Comparison of ENCODE assay signal across 11 mouse cellular contexts in genomic region chr3:102062671-102063010, GRCm38 (mm10). TPM values are rescaled to one million over a fixed set of nuclear protein-coding genes. Genes with fewer than 3 reads are reported as not detected.
A peak's percentile ranks its signal among the peaks of the same experiment; 100 is the strongest.
DNase-seq lines count a peak whose midpoint lies in the region; ATAC-seq lines count a peak whose summit lies in the region.
"Had no signal": no experiment of that assay in that cellular context is flagged by ENCODE, and none has a peak within 500 bp of the region (broad histone marks: within the 10 kb centered on the region; RNA-seq: fewer than 3 reads in every experiment).

No protein-coding gene starts in this region.

- H3K36me3 ChIP-seq in heart, embryonic 16.5 days (ENCODE audit: control insufficient read depth, insufficient read depth): no peaks in the 10 kb centered on the region
- H3K36me3 ChIP-seq in neural tube, embryonic 11.5 days (ENCODE audit: control insufficient read depth, insufficient read depth, low read length): no peaks in the 10 kb centered on the region
- no peaks in the 10 kb centered on the region for H3K36me3 ChIP-seq in hindbrain, embryonic 13.5 days
- H3K36me3 ChIP-seq in neural tube, embryonic 14.5 days (ENCODE audit: control insufficient read depth, insufficient read depth, low read length): no peaks in the 10 kb centered on the region

- no peak for DNase-seq in heart, postnatal 25 days (ENCODE audit: low spot score)
- peak; percentile 42 for DNase-seq in neural tube, embryonic 11.5 days (ENCODE audit: low spot score)
- DNase-seq in neural tube, embryonic 10.5 days (ENCODE audit: extremely low spot score, low spot score): no peak
- DNase-seq in left cerebral cortex, postnatal 4 days: no peak

- 31% methylated on average over 8 of the region's 8 CpGs for WGBS in heart, embryonic 16.5 days
- 42% methylated on average over 8 of the region's 8 CpGs for WGBS in neural tube, embryonic 11.5 days
- WGBS in hindbrain, embryonic 13.5 days: 25% methylated on average over 8 of the region's 8 CpGs
- 28% methylated on average over 8 of the region's 8 CpGs for WGBS in neural tube, embryonic 14.5 days

- intact Hi-C loops in heart, postnatal 25 days (cut with DNase I): loop anchor here (5.0 kb wide), 1 partner anchor 165 kb away; no protein-coding TSS in a partner anchor
- intact Hi-C loops in left cerebral cortex, postnatal 4 days (cut with DNase I): no loop called here

- peak overlapping the region; percentile 27; the same call in 1 of the 2 replicates for H3K4me2 ChIP-seq in heart, embryonic 16.5 days (ENCODE audit: low read depth, low read length)
- H3K4me2 ChIP-seq in neural tube, embryonic 11.5 days (ENCODE audit: low read depth): no peak overlapping the region
- no peak overlapping the region for H3K4me2 ChIP-seq in hindbrain, embryonic 13.5 days
- H3K4me2 ChIP-seq in neural tube, embryonic 14.5 days (ENCODE audit: low read depth, low read length): no peak overlapping the region

- H3K4me3 ChIP-seq in heart, embryonic 16.5 days (ENCODE audit: low read length): no peak overlapping the region
- H3K4me3 ChIP-seq in neural tube, embryonic 11.5 days (ENCODE audit: low read depth, low read length): no peak overlapping the region
- no peak overlapping the region for H3K4me3 ChIP-seq in hindbrain, embryonic 13.5 days
- no peak overlapping the region for H3K4me3 ChIP-seq in neural tube, embryonic 14.5 days (ENCODE audit: low read depth, low read length)

- no peak overlapping the region for H3K9ac ChIP-seq in heart, embryonic 16.5 days (ENCODE audit: low read length)
- no peak overlapping the region for H3K9ac ChIP-seq in neural tube, embryonic 11.5 days (ENCODE audit: low read length)
- no peak overlapping the region for H3K9ac ChIP-seq in hindbrain, embryonic 13.5 days
- H3K9ac ChIP-seq in neural tube, embryonic 14.5 days (replicated peaks; ENCODE audit: low read depth, low read length): no peak overlapping the region
- H3K9ac ChIP-seq: forebrain, postnatal 0 days had no signal

- H3K9me3 ChIP-seq in heart, embryonic 16.5 days (replicated peaks; ENCODE audit: control insufficient read depth, low read length): no peaks in the 10 kb centered on the region
- H3K9me3 ChIP-seq in neural tube, embryonic 11.5 days (ENCODE audit: control insufficient read depth, low read length): no peaks in the 10 kb centered on the region
- H3K9me3 ChIP-seq in hindbrain, embryonic 13.5 days: no peaks in the 10 kb centered on the region
- no peaks in the 10 kb centered on the region for H3K9me3 ChIP-seq in neural tube, embryonic 14.5 days (ENCODE audit: control insufficient read depth, low read length)

- peak overlapping the region; percentile 36; the same call in 1 of the 2 replicates for H3K27ac ChIP-seq in heart, embryonic 16.5 days (ENCODE audit: low read length)
- peak overlapping the region; percentile 42 for H3K27ac ChIP-seq in neural tube, embryonic 11.5 days (ENCODE audit: low read depth, low read length)
- peak overlapping the region; percentile 63 for H3K27ac ChIP-seq in hindbrain, embryonic 13.5 days
- H3K27ac ChIP-seq in neural tube, embryonic 14.5 days (ENCODE audit: low read depth, low read length): no peak overlapping the region

- H3K27me3 ChIP-seq in heart, embryonic 16.5 days (ENCODE audit: control insufficient read depth, insufficient read depth, low read length): no peaks in the 10 kb centered on the region
- H3K27me3 ChIP-seq in neural tube, embryonic 11.5 days (ENCODE audit: control insufficient read depth, insufficient read depth, low read length): no peaks in the 10 kb centered on the region
- no peaks in the 10 kb centered on the region for H3K27me3 ChIP-seq in hindbrain, embryonic 13.5 days
- no peaks in the 10 kb centered on the region for H3K27me3 ChIP-seq in neural tube, embryonic 14.5 days (ENCODE audit: control insufficient read depth, insufficient read depth, low read length)
- H3K27me3 ChIP-seq: CH12.LX had no signal

- H3K4me1 ChIP-seq in heart, embryonic 16.5 days (ENCODE audit: control insufficient read depth, insufficient read depth, low read length): peaks cover 26% of the 10 kb centered on the region
- H3K4me1 ChIP-seq in neural tube, embryonic 11.5 days (ENCODE audit: control insufficient read depth, insufficient read depth, low read length): 0 out of 2 replicates have a peak, but pooled peaks cover 2% of the 10 kb centered on the region
- H3K4me1 ChIP-seq in hindbrain, embryonic 13.5 days (replicated peaks): peaks cover 4% of the 10 kb centered on the region; the same call in 1 of the 2 replicates
- no peaks in the 10 kb centered on the region for H3K4me1 ChIP-seq in neural tube, embryonic 14.5 days (ENCODE audit: control insufficient read depth, insufficient read depth, low read length)

- ATAC-seq in heart, embryonic 16.5 days (replicated peaks; ENCODE audit: extremely low read depth, insufficient read depth, low FRiP score): 0 out of 2 replicates have a peak, but pooled peaks have one; percentile 2
- no peak for ATAC-seq in neural tube, embryonic 11.5 days (ENCODE audit: insufficient read depth, low FRiP score, low TSS enrichment)
- ATAC-seq in hindbrain, embryonic 13.5 days (ENCODE audit: low FRiP score): peak; percentile 60; the same call in 1 of the 2 replicates
- peak; percentile 42; the same call in 1 of the 2 replicates for ATAC-seq in neural tube, embryonic 14.5 days (ENCODE audit: low read depth)

RNA-seq across cellular contexts. Expression of gene Casq2, which starts 23.6 kb away (rescaled TPM):
- polyA plus RNA-seq in heart, embryonic 16.5 days (2015; fragmentation: Nextera tagmentation; extraction: Ambion mirVana): 635 and 703 TPM in 2 replicates
- 1,000 to 10,000 TPM; 1,096 to 1,107 TPM for total RNA-seq in heart, postnatal 25 days (2021)
- 8.9 and 9.5 TPM in 2 replicates for polyA plus RNA-seq in neural tube, embryonic 11.5 days (2014; fragmentation: Nextera tagmentation; extraction: Ambion mirVana)
- polyA plus RNA-seq in hindbrain, embryonic 13.5 days (2015; fragmentation: Nextera tagmentation; extraction: Ambion mirVana): 0.97 and 1.1 TPM in 2 replicates
- polyA plus RNA-seq in neural tube, embryonic 14.5 days (2014; fragmentation: Nextera tagmentation; extraction: Ambion mirVana): 0.67 and 0.75 TPM in 2 replicates
- total RNA-seq in left cerebral cortex, postnatal 4 days (2021): under 1 TPM; 0.44 to 0.89 TPM
- total RNA-seq: CH12.LX had no signal

RNA-seq across cellular contexts. Expression of gene Nhlh2, which starts 52.8 kb away (rescaled TPM):
- polyA plus RNA-seq in heart, embryonic 16.5 days (2015; fragmentation: Nextera tagmentation; extraction: Ambion mirVana): not detected in 2 replicates
- not detected for total RNA-seq in heart, postnatal 25 days (2021)
- polyA plus RNA-seq in neural tube, embryonic 11.5 days (2014; fragmentation: Nextera tagmentation; extraction: Ambion mirVana): 94.0 and 109 TPM in 2 replicates
- polyA plus RNA-seq in hindbrain, embryonic 13.5 days (2015; fragmentation: Nextera tagmentation; extraction: Ambion mirVana): 80.8 and 99.8 TPM in 2 replicates
- polyA plus RNA-seq in neural tube, embryonic 14.5 days (2014; fragmentation: Nextera tagmentation; extraction: Ambion mirVana): 20.8 and 33.7 TPM in 2 replicates
- total RNA-seq in left cerebral cortex, postnatal 4 days (2021): 1 to 10 TPM; 2.4 to 3.5 TPM
- total RNA-seq: adrenal gland, postnatal 36 days; CH12.LX; gastrocnemius, postnatal 25 days had no signal

Comparison
In these comparisons a context has a peak if more than half of its experiments do, and no peak if none do; other contexts are left out.
1. RNA of gene Casq2, which starts 23.6 kb away (polyA plus RNA-seq): 635 to 703 TPM in heart, embryonic 16.5 days; 8.9 to 9.5 TPM in neural tube, embryonic 11.5 days, 0.97 to 1.1 TPM in hindbrain, embryonic 13.5 days and 0.67 to 0.75 TPM in neural tube, embryonic 14.5 days; every median in the first group is over 10 times any median in the second.
2. RNA of gene Nhlh2, which starts 52.8 kb away (polyA plus RNA-seq): 94.0 to 109 TPM in neural tube, embryonic 11.5 days, 80.8 to 99.8 TPM in hindbrain, embryonic 13.5 days and 20.8 to 33.7 TPM in neural tube, embryonic 14.5 days; not detected in heart, embryonic 16.5 days; every median in the first group is over 10 times any median in the second.